Mouse (Mus musculus): Measurements from ENCODE around the gene Sfmbt1.

GRCm38 (mm10) chr14:30702512-30702911 lies 12.1 kb upstream of the Sfmbt1 start:
- TF ChIP-seq CTCF (IDR thresholded peaks at IDR 0.05; ENCODE audit: low read depth) = no peak
- TF ChIP-seq EP300 (IDR thresholded peaks at IDR 0.05; ENCODE audit: low read depth) = no peak
